Mouse (Mus musculus) liver, embryonic 14.5 days (tissue): ENCODE results near the gene A930004D18Rik.

Experiments used
- CTCF ChIP-seq: IDR thresholded peaks from 2 replicates; pipeline ENCODE4 v1.5.1; 2016; ENCODE audit warnings: antibody characterized with exemption, low read depth, control low read depth
- EP300 ChIP-seq: IDR thresholded peaks from 2 replicates; pipeline ENCODE4 v1.6.1; 2016; ENCODE audit warnings: antibody characterized with exemption, low read depth

DNA sequence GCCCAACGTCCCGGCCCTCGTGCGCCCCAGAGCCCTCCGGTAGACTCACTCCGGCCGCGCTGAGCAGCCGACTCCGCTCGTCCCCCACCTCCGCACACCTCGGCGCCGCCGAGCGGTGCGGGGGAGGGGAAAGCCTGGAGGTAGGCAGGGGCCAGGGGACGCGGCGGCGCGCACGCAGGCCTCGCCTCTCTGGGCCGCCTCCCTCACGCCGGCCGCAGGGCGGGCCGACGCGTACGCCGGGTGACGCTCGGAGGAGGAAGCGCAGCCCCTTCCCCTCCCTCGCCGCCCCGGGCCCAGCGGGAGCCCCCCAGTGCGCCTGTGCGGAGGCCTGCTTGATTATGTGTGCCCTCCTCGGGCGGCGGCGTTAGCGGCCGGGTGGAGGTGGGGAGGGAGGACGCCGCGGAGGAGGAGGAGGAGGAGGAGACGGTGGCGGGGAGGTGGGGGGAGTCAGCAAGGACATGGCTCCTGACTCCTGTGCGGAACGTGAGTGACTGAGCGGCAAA is 26.9 kb upstream of the A930004D18Rik start:
- TF ChIP-seq CTCF (no peak), EP300 (no peak)
